Mouse (Mus musculus) cerebellum, adult 18-20 months (tissue): Measurements from ENCODE around the gene Scp2d1.
"Not testable (repeated sequence)": the region's sequence is repeated elsewhere in the genome, so short reads cannot be mapped to it uniquely, and the experiment has no call there.

Experiments
- DNase-seq, 2 experiments: peaks; one replicate each; pipeline ENCODE4 v3.0.0; 2021

Gene Scp2d1

DNA sequence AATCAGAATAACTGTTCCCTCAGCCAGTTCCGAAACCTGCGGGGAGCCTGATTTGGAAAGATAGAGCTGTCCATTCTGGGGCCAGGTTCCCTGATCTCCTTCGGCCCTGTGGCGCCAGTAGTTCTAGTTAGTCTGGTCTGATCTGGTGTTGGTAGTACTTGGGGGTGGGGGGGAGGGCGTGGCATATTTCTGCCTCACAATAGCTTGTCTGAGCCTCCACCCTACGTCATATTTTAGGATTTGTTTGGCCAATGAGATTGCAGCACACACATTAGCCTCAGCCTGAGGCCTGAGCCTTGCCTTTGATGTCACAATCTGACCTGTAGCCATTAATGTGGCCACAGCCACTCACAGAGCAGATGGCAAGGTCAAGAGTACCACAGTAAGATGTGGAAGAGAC, at the start of gene Scp2d1:
Gene Scp2d1, plus strand, starts transcription at position 301 of the 400 bp plus-strand sequence.
- DNase-seq = not testable (repeated sequence)

GRCm38 (mm10) chr2:144774636-144775160, 48.8 kb upstream of the Scp2d1 start:
- no peak for DNase-seq

DNA sequence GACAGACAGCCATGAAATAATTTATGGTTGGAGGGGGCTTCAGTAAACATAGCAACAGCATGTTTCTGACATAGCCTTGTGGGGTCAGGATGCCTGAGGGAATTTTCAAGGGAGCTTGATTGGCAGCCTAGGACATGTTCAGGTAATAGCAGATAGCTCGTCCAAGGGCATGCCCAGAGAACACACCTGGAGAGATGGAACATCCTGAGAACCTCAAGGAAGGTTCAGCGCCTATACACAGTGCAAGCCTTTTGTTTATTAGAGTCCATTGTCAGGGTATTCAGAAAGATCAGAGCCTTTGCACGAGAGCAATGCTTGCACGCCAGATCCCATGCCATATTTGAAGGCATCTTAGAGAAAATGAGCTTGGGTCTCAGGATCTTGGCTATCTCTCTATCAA, 47.8 kb upstream of the Scp2d1 start:
- DNase-seq = no peak

- DNase-seq = no peak
These were observed 44.2 kb upstream of the Scp2d1 start for GRCm38 (mm10) chr2:144779263-144779662.

DNA sequence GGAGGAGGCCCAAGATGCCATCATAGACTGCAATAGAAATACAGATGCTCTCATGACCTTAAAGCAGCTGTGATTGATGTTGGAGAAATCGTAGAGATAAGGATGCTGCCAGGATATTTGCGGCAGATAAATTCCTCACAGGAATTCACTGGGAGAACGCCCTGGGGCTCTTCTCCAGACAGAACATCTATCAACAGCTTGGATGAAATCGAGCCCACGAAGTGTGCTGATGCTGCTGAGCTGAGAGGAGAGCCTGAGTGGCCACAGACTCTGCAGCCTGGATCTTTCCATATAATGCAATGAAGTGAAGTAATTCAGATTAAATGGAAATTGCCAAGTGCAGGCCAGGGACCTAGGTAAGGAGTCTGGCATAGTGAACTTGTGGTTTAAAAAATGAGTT, 42.7 kb upstream of the Scp2d1 start:
- DNase-seq = no peak

DNA sequence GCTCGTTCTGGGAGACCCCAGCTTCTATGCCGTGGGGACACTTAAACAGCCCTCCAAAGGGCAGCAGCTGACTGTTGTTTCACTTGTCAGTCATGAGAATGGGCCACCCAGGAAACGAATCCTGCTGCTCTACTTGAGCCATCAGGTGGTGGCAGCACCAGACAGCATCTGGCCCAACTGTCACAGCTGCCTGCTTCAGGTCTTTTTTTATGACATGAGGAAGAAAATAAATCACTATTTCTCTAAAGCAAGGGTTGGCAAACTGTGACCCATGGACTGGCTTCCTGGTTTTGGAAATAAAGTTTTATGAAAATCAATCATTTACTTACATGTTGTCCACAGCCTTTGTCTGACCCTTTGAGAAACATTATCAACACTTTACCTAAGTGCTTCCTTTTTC, 41.6 kb upstream of the Scp2d1 start:
- no peak for DNase-seq

DNA sequence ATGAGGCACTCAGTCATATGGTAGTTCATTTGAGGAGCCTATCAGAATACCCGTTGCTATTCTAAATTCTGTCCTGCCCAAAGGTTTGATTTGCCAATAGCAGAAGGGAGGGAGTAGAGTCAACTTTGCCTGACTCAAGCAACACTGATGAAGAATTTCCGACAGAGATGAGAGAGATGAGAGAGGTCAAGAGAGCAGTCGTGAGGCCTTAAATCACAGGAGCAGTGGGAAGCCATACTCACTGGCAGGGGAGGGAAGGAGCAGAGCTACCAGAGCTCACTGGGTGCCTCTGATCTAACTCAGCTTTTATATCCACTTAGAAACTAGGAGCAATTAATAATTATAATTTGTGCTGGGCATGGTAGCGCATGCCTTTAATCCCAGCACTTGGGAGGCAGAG, 41.0 kb upstream of the Scp2d1 start:
- DNase-seq = no peak

DNA sequence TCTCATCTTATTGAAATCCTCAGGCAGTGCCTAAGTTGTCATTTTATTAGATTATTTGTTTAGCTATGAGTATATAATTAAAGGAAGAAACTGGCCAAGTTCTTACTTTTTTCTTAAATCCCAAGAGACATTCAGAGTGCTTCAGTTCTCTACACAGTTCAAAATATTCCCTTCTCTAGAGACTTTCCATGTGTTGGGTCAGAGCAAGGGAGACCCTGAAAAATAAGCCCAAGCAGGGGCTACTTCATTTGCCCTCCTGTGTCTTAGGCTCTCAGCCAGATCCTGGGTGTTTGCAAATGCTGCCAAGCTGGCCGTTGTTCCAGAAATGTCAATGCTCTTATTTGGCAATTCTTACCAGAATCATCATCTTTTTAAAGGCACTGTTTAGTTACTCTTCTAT, 40.3 kb upstream of the Scp2d1 start:
- no peak for DNase-seq

- DNase-seq = no peak
These were observed 39.6 kb upstream of the Scp2d1 start for GRCm38 (mm10) chr2:144783831-144784230.

DNA sequence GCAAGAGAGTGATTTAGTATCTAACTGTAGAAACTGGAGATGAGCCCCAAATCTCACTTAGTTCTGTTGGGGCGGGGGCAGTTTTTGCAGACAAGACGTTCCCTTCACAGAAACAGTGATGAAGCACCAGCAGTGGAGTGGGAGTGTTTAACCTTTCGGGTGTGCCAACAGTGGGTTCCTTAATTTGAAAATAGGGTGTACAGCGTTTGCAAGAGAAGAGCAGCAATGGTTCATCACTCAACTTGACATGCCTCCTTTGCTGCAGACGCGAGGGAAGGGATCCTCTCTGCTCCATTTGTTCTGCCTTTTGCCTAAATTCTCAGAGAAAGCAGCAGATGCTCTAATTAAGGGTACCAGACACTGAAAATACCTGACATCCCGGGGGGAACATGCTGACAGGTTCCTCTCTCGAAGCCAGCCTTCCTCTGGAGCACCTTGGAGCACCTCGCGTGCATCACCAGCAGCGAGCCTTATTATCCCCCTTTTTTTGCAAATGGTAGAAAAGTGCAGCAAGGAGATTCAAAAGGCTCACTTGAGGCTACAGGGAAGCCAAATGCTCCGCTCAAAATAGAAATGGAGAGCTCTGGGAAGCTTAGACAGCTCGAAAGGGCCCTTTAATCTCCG, 31.7 kb upstream of the Scp2d1 start:
- DNase-seq = no peak

DNA sequence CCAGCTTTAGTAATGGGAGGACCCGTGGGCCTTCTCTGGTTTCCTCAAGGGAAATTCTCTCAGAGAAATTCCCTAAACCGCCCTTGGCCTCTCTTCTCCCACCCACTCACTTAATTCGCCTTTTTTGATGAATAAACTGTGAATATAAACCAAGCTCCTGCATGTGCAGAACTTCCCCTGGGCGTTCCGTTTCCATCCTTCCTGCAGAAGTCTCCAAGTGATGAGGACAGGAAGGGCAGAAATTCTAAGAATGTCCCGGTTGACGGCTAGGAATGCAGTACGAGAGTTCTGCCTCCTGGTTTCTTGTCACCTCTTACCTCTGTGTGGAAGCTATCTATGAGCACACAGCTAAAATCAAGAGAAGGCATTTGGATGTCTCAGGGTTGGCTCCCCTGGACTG, 25.9 kb upstream of the Scp2d1 start:
- DNase-seq = no peak

DNA sequence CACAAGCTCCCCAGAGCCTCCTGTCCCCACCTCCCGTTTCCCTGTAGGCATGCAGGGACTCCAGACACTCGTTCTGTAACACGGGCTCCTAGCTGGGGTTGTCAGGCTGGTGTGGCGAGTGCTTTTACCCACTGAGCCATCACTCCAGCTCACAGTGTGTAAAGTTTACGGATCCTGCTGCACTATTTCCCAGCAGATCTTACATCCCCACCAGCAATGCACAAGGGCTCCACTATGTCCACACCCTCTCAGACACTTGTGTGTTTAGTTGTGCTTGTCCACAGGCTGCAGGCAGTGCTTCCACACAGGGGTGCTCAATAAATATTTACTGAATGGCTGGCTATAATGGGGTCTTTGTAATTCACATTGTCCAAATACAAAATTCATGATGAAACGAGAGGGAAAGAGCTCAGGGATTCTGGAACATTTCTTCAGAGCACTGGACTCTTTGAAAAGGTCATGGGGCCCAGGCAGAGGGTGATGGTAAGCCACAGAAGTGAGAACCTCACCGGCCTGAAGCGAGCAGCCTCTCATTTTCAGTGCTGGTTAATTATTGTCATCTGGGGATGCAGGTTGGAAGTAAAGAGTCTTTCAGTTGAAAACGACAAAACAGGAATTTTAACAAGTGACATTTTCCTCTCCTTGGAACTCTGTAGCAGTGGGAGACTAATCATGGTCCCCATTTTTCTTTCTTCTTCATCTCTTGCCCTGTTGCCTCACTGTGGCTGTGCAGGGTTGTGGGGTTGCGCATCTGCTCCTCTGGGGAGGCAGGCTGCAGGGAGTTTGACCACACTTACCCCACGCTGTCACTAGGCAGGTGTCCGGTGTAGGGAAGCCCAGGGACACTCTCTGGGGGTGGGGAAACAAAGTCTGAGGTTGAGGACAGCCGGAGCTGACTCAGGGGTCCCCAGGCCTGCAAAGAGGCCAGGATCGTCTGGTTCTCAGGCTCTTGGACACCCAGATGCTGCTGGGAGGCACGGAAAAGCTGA, 15.4 kb upstream of the Scp2d1 start:
- DNase-seq = no peak

DNA sequence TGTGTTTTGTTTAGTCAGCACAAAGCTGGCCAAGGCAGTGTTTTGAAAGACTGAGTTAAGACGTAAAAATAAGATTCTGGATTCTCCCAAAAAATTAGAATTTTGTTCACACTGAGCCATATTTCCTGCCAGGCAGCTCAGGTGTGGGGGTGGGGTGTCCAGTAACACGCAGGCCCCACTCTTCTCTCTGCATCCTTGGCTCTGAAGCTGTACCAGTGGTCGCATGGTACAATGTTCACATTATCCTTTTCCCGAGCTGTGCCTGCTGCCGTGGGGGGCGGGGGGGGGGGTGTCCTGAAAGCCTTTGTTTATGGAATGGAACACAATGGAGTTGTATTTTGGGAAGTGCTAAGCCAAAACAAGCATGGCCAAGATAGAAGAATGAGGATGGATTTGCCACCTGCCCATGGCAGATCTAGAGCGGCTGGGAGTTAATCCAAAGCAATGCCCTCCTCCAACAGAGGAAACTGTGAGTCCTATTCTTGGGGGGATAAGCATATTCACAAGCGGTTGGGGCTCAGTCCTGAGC, 5.1 kb downstream of the Scp2d1 start:
- DNase-seq = no peak

- no peak for DNase-seq
These were observed 13.3 kb downstream of the Scp2d1 start for GRCm38 (mm10) chr2:144836667-144837311.

- no peak for DNase-seq
These were observed 13.8 kb downstream of the Scp2d1 start for GRCm38 (mm10) chr2:144837312-144837679.

DNA sequence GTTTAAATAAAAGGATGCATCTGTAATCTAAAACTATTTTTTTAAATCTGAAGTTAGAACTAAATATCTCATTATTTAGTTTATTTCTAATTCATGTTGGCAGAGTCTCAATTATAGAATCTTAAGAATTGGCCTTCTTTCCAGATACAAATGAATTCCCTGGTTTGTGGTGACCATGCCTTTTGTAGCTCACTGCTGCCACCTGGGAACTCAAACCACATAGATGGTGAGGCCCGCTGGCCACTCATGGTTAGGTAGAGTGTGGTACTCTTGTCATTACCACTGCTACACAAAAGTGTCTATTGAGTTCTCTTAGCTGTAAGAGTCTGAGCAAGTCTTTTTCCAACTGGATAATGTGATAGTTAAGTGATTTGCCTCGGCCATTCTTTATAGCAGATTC, 45.4 kb downstream of the Scp2d1 start:
- DNase-seq = peak; percentile 14 to 19
